Comparison of ENCODE assay signal across 9 mouse cellular contexts in the genomic region with DNA sequence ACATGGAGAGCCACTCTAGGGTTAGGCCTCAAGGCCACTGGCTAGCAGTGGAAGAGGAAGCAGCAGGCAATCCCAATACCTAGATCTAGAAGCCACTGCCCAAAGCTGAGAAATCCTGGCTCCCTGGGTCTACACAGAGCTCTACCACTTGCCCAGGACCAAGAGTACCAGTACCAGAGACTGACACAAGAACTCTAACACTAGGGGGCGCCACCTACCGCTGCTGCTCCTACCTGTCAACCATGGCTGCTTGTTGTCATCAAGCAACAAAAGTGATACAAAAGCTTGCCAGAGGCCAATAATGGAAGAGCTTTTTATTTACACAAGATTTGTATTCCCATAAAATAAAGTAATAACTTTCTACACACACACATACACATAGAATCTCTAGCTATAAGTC. TPM values are rescaled to one million over a fixed set of nuclear protein-coding genes. Genes with fewer than 3 reads are reported as not detected.
A peak's percentile ranks its signal among the peaks of the same experiment; 100 is the strongest.
DNase-seq lines count a peak whose midpoint lies in the region; ATAC-seq and TF ChIP-seq lines count a peak whose summit lies in the region.
"Had no signal": no experiment of that assay in that cellular context is flagged by ENCODE, and none has a peak within 500 bp of the region (broad histone marks: within the 10 kb centered on the region; RNA-seq: fewer than 3 reads in every experiment).

No protein-coding gene starts in this region.

- no peak overlapping the region for H3K4me2 ChIP-seq in hindbrain, embryonic 16.5 days (ENCODE audit: low read length)
- no peak overlapping the region for H3K4me2 ChIP-seq in neural tube, embryonic 11.5 days (ENCODE audit: low read depth)
- H3K4me2 ChIP-seq: embryonic facial prominence, embryonic 13.5 days had no signal

- no peak overlapping the region for H3K27ac ChIP-seq in hindbrain, embryonic 10.5 days
- H3K27ac ChIP-seq in hindbrain, embryonic 16.5 days (ENCODE audit: low read depth, low read length), result no peak overlapping the region
- no peak overlapping the region for H3K27ac ChIP-seq in left cerebral cortex, adult 2 months
- no peak overlapping the region for H3K27ac ChIP-seq in neural tube, embryonic 11.5 days (ENCODE audit: low read depth, low read length)
- H3K27ac ChIP-seq: embryonic facial prominence, embryonic 13.5 days had no signal

- no peaks in the 10 kb centered on the region for H3K4me1 ChIP-seq in hindbrain, embryonic 10.5 days (replicated peaks)
- no peaks in the 10 kb centered on the region for H3K4me1 ChIP-seq in hindbrain, embryonic 16.5 days (ENCODE audit: control insufficient read depth, insufficient read depth, low read depth, low read length)
- no peaks in the 10 kb centered on the region for H3K4me1 ChIP-seq in neural tube, embryonic 11.5 days (ENCODE audit: control insufficient read depth, insufficient read depth, low read length)

- H3K36me3 ChIP-seq in hindbrain, embryonic 10.5 days, result no peaks in the 10 kb centered on the region
- H3K36me3 ChIP-seq in hindbrain, embryonic 16.5 days (ENCODE audit: control insufficient read depth, insufficient read depth, low read length), result no peaks in the 10 kb centered on the region
- no peaks in the 10 kb centered on the region for H3K36me3 ChIP-seq in neural tube, embryonic 11.5 days (ENCODE audit: control insufficient read depth, insufficient read depth, low read length)
- H3K36me3 ChIP-seq: embryonic facial prominence, embryonic 13.5 days had no signal

- peak; percentile 77 for TF ChIP-seq CTCF in left cerebral cortex, adult 2 months (IDR thresholded peaks at IDR 0.05)

- ATAC-seq in hindbrain, embryonic 16.5 days, result no peak
- ATAC-seq in neural tube, embryonic 11.5 days (ENCODE audit: insufficient read depth, low FRiP score, low TSS enrichment), result no peak

- no peak overlapping the region for H3K9ac ChIP-seq in hindbrain, embryonic 16.5 days (ENCODE audit: low read depth, low read length)
- no peak overlapping the region for H3K9ac ChIP-seq in neural tube, embryonic 11.5 days (ENCODE audit: low read length)
- H3K9ac ChIP-seq: embryonic facial prominence, embryonic 13.5 days had no signal

- intact Hi-C loops in left cerebral cortex, adult 2 months (cut with DNase I), result loop anchor here (1.0 to 5.0 kb wide), 2 partner anchors 112 to 164 kb away; a partner anchor contains a TSS

- 2% methylated on average over 2 of the region's 2 CpGs for WGBS in hindbrain, embryonic 10.5 days
- 13% methylated on average over 2 of the region's 2 CpGs for WGBS in hindbrain, embryonic 16.5 days
- WGBS in neural tube, embryonic 11.5 days, result 3% methylated on average over 2 of the region's 2 CpGs

- H3K9me3 ChIP-seq in hindbrain, embryonic 10.5 days, result no peaks in the 10 kb centered on the region
- H3K9me3 ChIP-seq in hindbrain, embryonic 16.5 days (ENCODE audit: control insufficient read depth, low read length), result no peaks in the 10 kb centered on the region
- no peaks in the 10 kb centered on the region for H3K9me3 ChIP-seq in neural tube, embryonic 11.5 days (ENCODE audit: control insufficient read depth, low read length)
- H3K9me3 ChIP-seq: embryonic facial prominence, embryonic 13.5 days had no signal

- no peaks in the 10 kb centered on the region for H3K27me3 ChIP-seq in hindbrain, embryonic 10.5 days (ENCODE audit: insufficient read depth, poor library complexity, severe bottlenecking)
- no peaks in the 10 kb centered on the region for H3K27me3 ChIP-seq in hindbrain, embryonic 16.5 days (replicated peaks; ENCODE audit: control insufficient read depth, insufficient read depth, low read length)
- H3K27me3 ChIP-seq in neural tube, embryonic 11.5 days (ENCODE audit: control insufficient read depth, insufficient read depth, low read length), result no peaks in the 10 kb centered on the region
- H3K27me3 ChIP-seq: embryonic facial prominence, embryonic 13.5 days had no signal

- peak; percentile 60 for DNase-seq in hindbrain, embryonic 10.5 days (ENCODE audit: low spot score)
- peak; percentile 14 for DNase-seq in T-cell, adult 2 months (ENCODE audit: low spot score)
- DNase-seq in cerebellum, postnatal 36 days, result peak; percentile 66 to 72
- DNase-seq in heart, adult 9 months (ENCODE audit: low spot score in 2 of 2), result peak; percentile 3 to 50
- DNase-seq in left cerebral cortex, adult 2 months (ENCODE audit: extremely low spot score in 1 of 2, low spot score in 2 of 2), result peak; percentile 63 to 65
- peak; percentile 55 for DNase-seq in neural tube, embryonic 11.5 days (ENCODE audit: low spot score)
- DNase-seq in thymus, postnatal 0 days (ENCODE audit: low spot score), result peak; percentile 52

- H3K4me3 ChIP-seq in hindbrain, embryonic 10.5 days, result no peak overlapping the region
- no peak overlapping the region for H3K4me3 ChIP-seq in hindbrain, embryonic 16.5 days (ENCODE audit: low read length)
- no peak overlapping the region for H3K4me3 ChIP-seq in left cerebral cortex, adult 2 months
- no peak overlapping the region for H3K4me3 ChIP-seq in neural tube, embryonic 11.5 days (ENCODE audit: low read depth, low read length)
- H3K4me3 ChIP-seq: embryonic facial prominence, embryonic 13.5 days had no signal

RNA-seq across cellular contexts. Expression of a gene that starts 33.8 kb away (rescaled TPM):
- 0.73 and 1.7 TPM in 2 replicates for polyA plus RNA-seq in hindbrain, embryonic 10.5 days (2016; fragmentation: Nextera tagmentation; extraction: Ambion mirVana)
- polyA plus RNA-seq in hindbrain, embryonic 16.5 days (2015; fragmentation: Nextera tagmentation; extraction: Ambion mirVana), result 1.9 and 2.4 TPM in 2 replicates
- total RNA-seq in left cerebral cortex, adult 2 months (2021), result under 1 TPM; 0.70 TPM
- 1.2 and 2.7 TPM in 2 replicates for polyA plus RNA-seq in neural tube, embryonic 11.5 days (2014; fragmentation: Nextera tagmentation; extraction: Ambion mirVana)
- 1.9 and 2.4 TPM in 2 replicates for polyA plus RNA-seq in thymus, postnatal 0 days (2015; fragmentation: Nextera tagmentation; extraction: Ambion mirVana)

Comparison
In these comparisons a context has a peak if more than half of its experiments do, and no peak if none do; other contexts are left out.
1. DNase-seq: peak in every context shown above with its lines; median percentile 69 in cerebellum, postnatal 36 days; 64 in left cerebral cortex, adult 2 months; 60 in hindbrain, embryonic 10.5 days; 55 in neural tube, embryonic 11.5 days; 52 in thymus, postnatal 0 days; 26 in heart, adult 9 months; 14 in T-cell, adult 2 months.